Mouse (Mus musculus) CH12.LX (cell line): Measurements from ENCODE around the gene Abcc2. TPM values are rescaled to one million over a fixed set of nuclear protein-coding genes. Genes with fewer than 3 reads are reported as not detected.

Experiments used
- DNase-seq: peaks from one replicate; pipeline ENCODE4 v3.0.0-alpha.2; 2013; ENCODE audit errors: extremely low read depth
- H3K27ac ChIP-seq: 2 replicates; pipeline ENCODE4 v1.5.1; 2012; ENCODE audit warnings: low read depth, mild to moderate bottlenecking, control low read depth, moderate library complexity; ENCODE audit not compliant: insufficient read depth
- H3K27me3 ChIP-seq: replicated peaks from 2 replicates; pipeline ENCODE3; 2012; ENCODE audit warnings: inconsistent platforms
- H3K36me3 ChIP-seq, 2 experiments: replicated peaks in 1 of 2; 2 replicates each; pipeline versions ENCODE3 to v1.6.1; 2012; ENCODE audit warnings: inconsistent platforms in 1 of 2, low read length in 1 of 2, mild to moderate bottlenecking in 1 of 2, mixed read lengths in 1 of 2, moderate library complexity in 1 of 2; ENCODE audit not compliant: control insufficient read depth in 1 of 2, insufficient read depth in 1 of 2
- H3K4me1 ChIP-seq, 2 experiments: 2 replicates each; pipeline ENCODE4 v1.6.1; 2012; ENCODE audit warnings: inconsistent platforms in 1 of 2, moderate library complexity in 1 of 2; ENCODE audit not compliant: insufficient read depth in 2 of 2, control insufficient read depth in 1 of 2
- H3K4me2 ChIP-seq: 2 replicates; pipeline ENCODE4 v1.6.1; 2012; ENCODE audit warnings: low read depth, mild to moderate bottlenecking, control low read depth; ENCODE audit not compliant: poor library complexity, insufficient read depth, severe bottlenecking
- H3K4me3 ChIP-seq, 3 experiments: fragments of 150-350 bp in 1 of 3; sonication (generic) in 1 of 3; replicated peaks in 1 of 3; 2 replicates each; pipeline versions ENCODE3 to v1.5.1; 2011 to 2012; ENCODE audit warnings: low read depth in 2 of 3, low read length in 2 of 3, mild to moderate bottlenecking in 2 of 3, moderate library complexity in 2 of 3, control low read depth in 1 of 3, improper control_type of control experiment in 1 of 3, inconsistent platforms in 1 of 3, mixed read lengths in 1 of 3; ENCODE audit not compliant: poor library complexity in 1 of 3
- H3K79me2 ChIP-seq: replicated peaks from 2 replicates; pipeline ENCODE4 v1.6.1; 2012; ENCODE audit warnings: mild to moderate bottlenecking, moderate library complexity; ENCODE audit not compliant: control insufficient read depth, poor library complexity, insufficient read depth, severe bottlenecking; ENCODE audit errors: extremely low read depth
- H3K9ac ChIP-seq: 2 replicates; pipeline ENCODE4 v1.6.1; 2012; ENCODE audit warnings: low read depth, mild to moderate bottlenecking, control low read depth, moderate library complexity; ENCODE audit not compliant: insufficient read depth
- H3K9me3 ChIP-seq: replicated peaks from 2 replicates; pipeline ENCODE3; 2012; ENCODE audit warnings: low read length, inconsistent platforms, mixed read lengths
- BHLHE40 ChIP-seq: IDR thresholded peaks from 2 replicates; pipeline ENCODE4 v1.6.1; 2011; ENCODE audit warnings: mild to moderate bottlenecking, low read depth, low read length, improper control_type of control experiment
- CHD1 ChIP-seq: IDR thresholded peaks from 2 replicates; pipeline ENCODE4 v1.6.1; 2012; ENCODE audit warnings: low read depth, low read length, improper control_type of control experiment, inconsistent platforms
- CTCF ChIP-seq, 2 experiments: IDR thresholded peaks in 1 of 2; conservative IDR thresholded peaks in 1 of 2; 2 replicates each; pipeline ENCODE4 v1.5.1; 2011 to 2012; ENCODE audit warnings: low read depth in 2 of 2, low read length in 2 of 2, improper control_type of control experiment in 1 of 2, inconsistent platforms in 1 of 2, mild to moderate bottlenecking in 1 of 2, moderate library complexity in 1 of 2
- E2F4 ChIP-seq: IDR thresholded peaks from 2 replicates; pipeline ENCODE4 v1.6.1; 2011; ENCODE audit warnings: low read depth, low read length, improper control_type of control experiment; ENCODE audit not compliant: insufficient replicate concordance
- ETS1 ChIP-seq: conservative IDR thresholded peaks from 2 replicates; pipeline ENCODE4 v1.6.1; 2012; ENCODE audit warnings: low read depth, mild to moderate bottlenecking, inconsistent platforms, low read length, improper control_type of control experiment, moderate library complexity
- JUN ChIP-seq: IDR thresholded peaks from 2 replicates; pipeline ENCODE4 v1.6.1; 2011; ENCODE audit warnings: low read depth, mild to moderate bottlenecking, low read length, improper control_type of control experiment, moderate library complexity; ENCODE audit not compliant: insufficient read depth
- JUND ChIP-seq: conservative IDR thresholded peaks from 2 replicates; pipeline ENCODE4 v1.6.1; 2011; ENCODE audit warnings: low read depth, low read length, improper control_type of control experiment
- MAFK ChIP-seq: IDR thresholded peaks from 2 replicates; pipeline ENCODE4 v1.6.1; 2011; ENCODE audit warnings: low read length, improper control_type of control experiment; ENCODE audit not compliant: insufficient replicate concordance
- MAX ChIP-seq: IDR thresholded peaks from 2 replicates; pipeline ENCODE4 v1.6.1; 2011; ENCODE audit warnings: low read length, improper control_type of control experiment
- MAZ ChIP-seq: IDR thresholded peaks from 2 replicates; pipeline ENCODE4 v1.6.1; 2012; ENCODE audit warnings: low read depth, mild to moderate bottlenecking, inconsistent platforms, low read length, improper control_type of control experiment, moderate library complexity
- MEF2A ChIP-seq: IDR thresholded peaks from 2 replicates; pipeline ENCODE4 v1.6.1; 2014; ENCODE audit warnings: low read depth, mild to moderate bottlenecking, inconsistent platforms, low read length, improper control_type of control experiment, borderline replicate concordance
- MYC ChIP-seq: IDR thresholded peaks from 2 replicates; pipeline ENCODE4 v1.6.1; 2011; ENCODE audit warnings: low read depth, mild to moderate bottlenecking, improper control_type of control experiment, low read length
- PAX5 ChIP-seq: IDR thresholded peaks from 2 replicates; pipeline ENCODE4 v1.6.1; 2012; ENCODE audit warnings: low read length, inconsistent platforms, mixed read lengths
- POLR2A ChIP-seq: IDR thresholded peaks from 2 replicates; pipeline ENCODE4 v1.6.1; 2011; ENCODE audit warnings: low read depth, mild to moderate bottlenecking, improper control_type of control experiment, low read length
- RCOR1 ChIP-seq: conservative IDR thresholded peaks from 2 replicates; pipeline ENCODE4 v1.6.1; 2012; ENCODE audit warnings: low read depth, mild to moderate bottlenecking, inconsistent platforms, low read length, improper control_type of control experiment
- SMC3 ChIP-seq: IDR thresholded peaks from 2 replicates; pipeline ENCODE4 v1.6.1; 2011; ENCODE audit warnings: low read depth, low read length, improper control_type of control experiment
- USF1 ChIP-seq: IDR thresholded peaks from 2 replicates; pipeline ENCODE4 v1.6.1; 2014; ENCODE audit warnings: low read depth, mild to moderate bottlenecking, inconsistent platforms, low read length, improper control_type of control experiment
- ZC3H11A ChIP-seq: IDR thresholded peaks from 2 replicates; pipeline ENCODE4 v1.6.1; 2012; ENCODE audit warnings: low read depth, mild to moderate bottlenecking, inconsistent platforms, low read length, improper control_type of control experiment
- ZNF384 ChIP-seq: IDR thresholded peaks from 2 replicates; pipeline ENCODE4 v1.6.1; 2012; ENCODE audit warnings: low read depth, low read length, improper control_type of control experiment, inconsistent platforms
- dilution Hi-C: fragments of 300-500 bp; cut with MboI; formaldehyde crosslinking; loops from 2 replicates; pipeline ENCODE4 v1.14.3; 2020; ENCODE audit warnings: low sequenced_read_pairs; ENCODE audit not compliant: extremely low pct_unique_long_range_greater_than_20kb, extremely low pct_ligation_motif_present
- in situ Hi-C: fragments of 300-500 bp; cut with MboI; formaldehyde crosslinking; loops from 3 replicates; pipeline ENCODE4 v1.14.3; 2019; ENCODE audit warnings: low sequenced_read_pairs, low pct_ligation_motif_present, low pct_unique_long_range_greater_than_20kb, mixed read lengths
- polyA plus RNA-seq: library from polyadenylated mRNA; unstranded; fragments of >175 nt; gene quantifications from 2 replicates; pipeline ENCODE4 v1.2.1, GENCODE M21; 2012; ENCODE audit warnings: low read depth; ENCODE audit not compliant: insufficient read length
- total RNA-seq, 2 experiments: library from RNA; depleted of rRNA; stranded (reverse); fragments of 300-350 nt in 1 of 2; fragments of >200 nt in 1 of 2; gene quantifications; 2 replicates each; pipeline ENCODE4 v1.2.3; 2012 to 2014

Gene Abcc2
- total and polyA plus RNA-seq, 3 experiments, result 0.08 to 0.39 (median 0.09) TPM

GRCm38 (mm10) chr19:43815661-43816414, 33.8 kb downstream of the Abcc2 start:
- H3K9ac ChIP-seq, result 0 out of 2 replicates have a peak overlapping the region, but pooled peaks have one; percentile 24
- H3K4me2 ChIP-seq, result peak overlapping the region; percentile 82
- H3K4me3 ChIP-seq, result peak overlapping the region in 2 of 3 experiments; percentile 7 to 40
- peaks cover 3 to 7% of the 10 kb centered on the region in 2 experiments for H3K4me1 ChIP-seq
- H3K27ac ChIP-seq, result no peak overlapping the region
- no peaks in the 10 kb centered on the region for H3K9me3 ChIP-seq
- DNase-seq, result no peak
- no peak for TF ChIP-seq ZC3H11A
- 0 out of 2 replicates have a peak, but pooled peaks have one; percentile 41 for TF ChIP-seq MAX
- peak; percentile 18; the same call in 1 of the 2 replicates for TF ChIP-seq BHLHE40
- TF ChIP-seq MAZ, result no peak
- in situ Hi-C loops, result no loop called here
- no peaks in the 10 kb centered on the region for H3K36me3 ChIP-seq
- no peaks in the 10 kb centered on the region for H3K27me3 ChIP-seq
- dilution Hi-C loops, result no loop called here
- H3K79me2 ChIP-seq, result no peaks in the 10 kb centered on the region

GRCm38 (mm10) chr19:43826855-43827254, 44.9 kb downstream of the Abcc2 start:
- Histone ChIP-seq H3K4me2 (no peak overlapping the region), H3K9me3 (no peaks in the 10 kb centered on the region), H3K36me3 (no peaks in the 10 kb centered on the region), H3K9ac (no peak overlapping the region), H3K27me3 (no peaks in the 10 kb centered on the region), H3K27ac (no peak overlapping the region), H3K4me3 (no peak overlapping the region), H3K79me2 (no peaks in the 10 kb centered on the region), H3K4me1 (peaks cover 2 to 7% of the 10 kb centered on the region in 2 experiments; a peak in 2 of 4 replicates)
- TF ChIP-seq POLR2A, result no peak
- TF ChIP-seq JUN, result no peak
- dilution Hi-C loops (no loop called here), in situ Hi-C loops (no loop called here)
- DNase-seq, result no peak

GRCm38 (mm10) chr19:43832425-43833069, 50.6 kb downstream of the Abcc2 start:
- Histone ChIP-seq H3K79me2 (no peaks in the 10 kb centered on the region), H3K27me3 (no peaks in the 10 kb centered on the region), H3K36me3 (no peaks in the 10 kb centered on the region), H3K9ac (no peak overlapping the region), H3K4me2 (0 out of 2 replicates have a peak overlapping the region, but pooled peaks have one; percentile 19), H3K4me3 (no peak overlapping the region), H3K4me1 (peaks cover 0 to 20% of the 10 kb centered on the region in 2 experiments; a peak in 2 of 4 replicates), H3K9me3 (no peaks in the 10 kb centered on the region), H3K27ac (no peak overlapping the region)
- dilution Hi-C loops (no loop called here), in situ Hi-C loops (loop anchor here (5.0 to 10.0 kb wide), 2 partner anchors 80 to 122 kb away; partner anchors contain the start of genes Cox15 and Cutc)
- DNase-seq, result peak; percentile 82
- TF ChIP-seq BHLHE40 (peak; percentile 67; the same call in 1 of the 2 replicates), MYC (peak; percentile 80), E2F4 (no peak), MAZ (no peak), USF1 (no peak), MAFK (peak; percentile 82), RCOR1 (no peak), SMC3 (peak; percentile 92), CTCF (conservative IDR thresholded peaks at IDR 0.05 in 1 of 2, IDR thresholded peaks at IDR 0.05 in 1 of 2; ENCODE audit: low read depth in 2 of 2, low read length in 2 of 2) (peak; percentile 84 to 98), CHD1 (no peak), MAX (peak; percentile 52), PAX5 (no peak), ZC3H11A (peak; percentile 81), JUND (no peak), MEF2A (no peak), ZNF384 (no peak), ETS1 (no peak)
